Mouse (Mus musculus) spleen, embryonic (tissue): ENCODE data around the gene Btn1a1.

Experiments
- CTCF ChIA-PET: fragments of 350-600 bp; sonication (Branson Sonifier 250); formaldehyde crosslinking; loops from one replicate; lab custom pipeline; 2022; lab: Charles Lee

The Btn1a1 gene

GRCm38 (mm10) chr13:23425505-23425904 lies 40.2 kb downstream of the Btn1a1 start:
- CTCF ChIA-PET, result no interaction called here

DNA sequence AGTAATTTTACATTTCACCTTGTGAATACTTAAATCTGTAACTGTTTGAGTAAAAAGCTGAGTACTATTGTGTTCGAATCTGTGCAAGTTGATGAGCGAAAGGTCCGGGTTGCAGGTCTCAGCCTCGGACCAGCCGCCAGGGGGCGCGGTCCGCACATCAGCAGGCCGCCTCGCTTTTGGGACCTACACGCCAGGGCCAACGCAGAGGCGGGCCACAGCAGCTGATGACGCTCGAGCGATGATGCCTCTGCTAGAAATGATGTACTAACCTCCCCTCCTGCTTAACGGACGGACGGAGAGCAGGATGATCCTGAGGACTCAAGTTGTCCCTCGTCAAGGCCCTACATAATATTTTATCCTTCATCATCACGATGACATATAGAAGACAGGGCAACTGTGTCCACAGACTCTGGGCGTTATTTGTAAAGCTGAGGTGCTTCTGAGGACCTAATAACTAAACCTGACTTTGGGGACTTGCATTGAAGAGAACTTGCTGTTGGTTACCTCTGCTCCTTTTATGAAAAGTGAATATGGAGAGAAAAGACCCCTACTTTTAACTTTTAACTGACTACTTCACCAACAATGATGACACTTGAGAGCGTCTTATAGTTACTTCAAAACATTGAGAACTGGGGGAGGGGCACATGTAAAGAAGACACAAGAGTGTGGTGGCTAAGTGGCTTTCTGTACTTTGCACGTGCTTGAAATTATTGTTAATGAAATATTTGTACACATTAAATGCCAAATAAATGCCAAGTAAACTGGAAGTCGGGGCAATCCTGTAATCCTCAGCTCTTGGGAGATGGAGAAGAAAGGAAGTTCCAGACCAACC lies 41.0 kb downstream of the Btn1a1 start:
- CTCF ChIA-PET, result interaction anchor here (0.9 to 1.2 kb wide), 2 partner anchors 12 to 95 kb away, joined by 3 to 4 read pairs; no protein-coding TSS in a partner anchor

DNA sequence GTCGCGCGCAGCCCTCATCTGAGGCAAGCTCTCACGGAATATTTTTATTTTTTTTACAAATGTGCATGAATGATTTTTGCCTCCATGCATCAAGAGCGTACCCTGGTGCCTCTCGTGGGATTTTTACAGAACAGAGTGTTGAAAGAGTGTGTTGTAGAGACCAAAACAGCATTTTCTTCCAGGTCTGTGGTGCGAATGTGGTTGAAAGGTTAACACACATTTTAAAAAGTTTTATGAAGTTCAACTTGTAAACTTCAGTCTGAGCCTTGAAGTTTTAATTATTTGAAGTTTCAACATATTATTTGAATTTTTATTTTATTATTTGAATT lies 41.7 kb downstream of the Btn1a1 start:
- CTCF ChIA-PET, result interaction anchor here (0.9 to 1.2 kb wide), 2 partner anchors 13 to 96 kb away, joined by 3 to 4 read pairs; no protein-coding TSS in a partner anchor

DNA sequence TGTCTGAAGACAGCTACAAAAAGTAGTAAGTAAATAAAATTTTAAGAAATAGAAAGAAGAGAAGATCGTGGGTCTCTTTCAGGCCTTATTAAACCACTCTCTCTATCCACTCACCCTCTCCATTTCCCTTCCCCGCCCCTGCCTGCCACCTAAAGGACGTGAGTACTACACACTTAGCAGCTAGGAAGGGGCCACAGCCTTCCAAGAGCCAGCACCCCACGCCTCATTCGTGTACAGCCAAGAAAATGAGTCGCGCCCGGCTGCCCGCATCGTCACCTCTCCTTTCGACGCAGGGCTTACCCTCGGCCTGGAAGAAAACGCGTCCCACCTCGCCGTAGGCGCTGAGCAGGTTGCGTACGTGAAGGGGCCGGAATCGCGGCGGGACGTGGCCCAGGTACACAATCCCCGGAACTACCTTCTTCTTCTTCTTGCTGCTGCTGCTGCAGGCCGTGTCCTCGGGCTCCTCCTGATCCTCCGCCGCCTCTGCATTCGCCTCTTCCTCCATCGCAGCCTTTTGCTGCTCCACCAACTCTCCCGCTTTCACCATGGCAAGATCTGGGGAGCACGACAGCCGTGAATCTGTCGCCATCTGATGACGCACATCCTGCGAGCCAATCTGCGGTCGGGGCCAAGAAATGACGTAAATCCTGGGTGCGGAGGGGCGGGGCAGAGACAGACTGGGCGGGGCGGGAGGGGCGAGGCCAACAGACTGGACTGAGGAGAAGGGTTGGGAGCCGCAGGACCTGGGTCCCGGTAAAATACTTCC lies 42.2 kb downstream of the Btn1a1 start, which contains the start of gene Abt1:
Gene Abt1, minus strand, starts transcription at position 581 of the 766 bp plus-strand sequence.
- CTCF ChIA-PET, result interaction anchor here (0.9 to 1.2 kb wide), 2 partner anchors 13 to 96 kb away, joined by 3 to 4 read pairs; no protein-coding TSS in a partner anchor

DNA sequence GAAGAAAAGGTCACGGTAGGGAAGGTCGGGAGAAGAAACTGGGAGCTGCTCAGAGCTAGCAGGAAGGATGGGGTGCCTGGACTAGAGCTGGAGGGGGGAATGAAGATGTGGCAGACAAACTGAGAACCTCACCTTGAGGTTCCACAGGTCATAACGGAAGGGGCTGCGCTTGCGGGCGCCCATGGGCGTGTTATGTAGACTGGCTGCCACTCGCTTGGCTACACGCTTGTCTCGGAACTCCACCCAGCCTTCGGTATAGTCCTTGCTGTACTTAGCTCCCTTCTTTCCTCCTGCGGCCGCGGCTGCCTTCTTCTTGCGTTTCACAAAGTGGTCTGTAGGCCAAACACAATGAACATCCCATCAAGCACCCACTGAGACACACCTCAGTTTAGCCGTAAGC lies 43.4 kb downstream of the Btn1a1 start:
- CTCF ChIA-PET, result interaction anchor here (0.5 kb wide), 1 partner anchor 11 kb away, joined by 3 read pairs; no protein-coding TSS in a partner anchor

GRCm38 (mm10) chr13:23412630-23413521 lies 52.8 kb downstream of the Btn1a1 start:
- CTCF ChIA-PET, result no interaction called here

DNA sequence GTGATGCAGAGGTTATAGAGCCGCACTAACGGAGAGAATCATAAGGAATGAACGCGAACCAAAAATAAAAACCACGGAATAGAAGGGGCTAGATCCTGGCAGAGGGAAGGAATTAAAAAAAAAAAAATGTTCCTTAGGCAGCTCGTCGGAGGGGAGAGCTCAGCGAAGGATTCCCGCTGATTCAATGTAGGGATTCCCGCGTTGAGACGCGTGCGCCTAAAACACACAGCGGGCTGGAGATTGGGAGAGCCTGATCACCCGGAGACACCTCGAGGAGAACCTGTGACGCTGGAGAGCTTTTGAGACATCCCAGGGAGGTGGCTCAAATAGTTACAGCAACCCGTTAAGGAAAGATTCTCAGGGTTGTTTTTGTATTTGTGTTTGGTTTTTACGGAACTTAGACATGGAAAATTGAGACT lies 53.5 kb downstream of the Btn1a1 start:
- CTCF ChIA-PET, result no interaction called here

DNA sequence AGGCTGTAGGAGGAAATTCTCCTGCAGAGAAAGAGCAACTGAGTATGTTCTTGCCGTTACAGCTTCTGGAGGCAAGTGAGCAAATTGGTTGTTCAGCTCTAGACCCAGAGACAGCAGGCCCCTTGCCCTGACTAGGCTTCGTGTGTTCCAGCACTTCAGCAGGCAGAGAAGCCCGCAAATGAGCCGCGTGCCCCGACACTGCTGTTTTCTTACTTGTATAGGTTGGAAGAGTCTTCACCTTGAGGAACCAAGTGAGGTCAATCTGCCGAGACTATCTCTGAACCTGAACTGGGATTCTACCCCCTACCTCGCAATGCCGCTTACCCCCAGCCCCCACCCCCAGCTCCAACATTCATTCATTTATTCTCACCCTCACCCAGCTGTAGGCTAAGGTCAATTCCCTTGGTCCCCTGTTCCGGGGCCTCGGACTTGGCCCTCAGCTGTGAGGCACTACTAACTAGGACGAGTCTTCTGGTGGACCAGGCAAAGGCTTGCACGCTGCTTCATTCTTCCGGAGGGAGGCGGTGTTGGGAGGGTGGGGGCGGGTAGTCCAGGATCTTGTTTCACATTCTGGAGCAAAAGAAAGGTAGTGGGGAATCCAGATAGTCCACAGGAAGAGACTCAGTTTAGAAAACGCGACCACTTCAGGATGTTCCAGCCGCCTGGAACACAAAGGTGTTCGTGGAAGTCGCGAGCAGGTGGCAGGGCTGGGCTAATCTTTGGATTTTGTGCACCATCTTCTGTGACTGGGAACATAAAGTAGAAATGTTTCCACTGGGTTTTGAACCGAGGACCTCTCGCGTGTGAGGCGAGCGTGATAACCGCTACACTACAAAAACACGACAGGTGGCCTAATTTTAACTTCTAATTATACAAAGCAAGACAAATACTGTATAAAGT lies 54.1 kb downstream of the Btn1a1 start:
- CTCF ChIA-PET, result interaction anchor here (0.5 kb wide), 1 partner anchor 1419 kb away, joined by 3 read pairs; no protein-coding TSS in a partner anchor

- CTCF ChIA-PET, result no interaction called here
Measured at GRCm38 (mm10) chr13:23410632-23411031, 55.1 kb downstream of the Btn1a1 start.
